Mouse (Mus musculus) left cerebral cortex, adult 8-10 months (tissue): Measurements from ENCODE around the gene Pdss2. TPM values are rescaled to one million over a fixed set of nuclear protein-coding genes. Genes with fewer than 3 reads are reported as not detected.
"Not testable (repeated sequence)": the region's sequence is repeated elsewhere in the genome, so short reads cannot be mapped to it uniquely, and the experiment has no call there.

Source experiments
- DNase-seq, 2 experiments: peaks; one replicate each; pipeline ENCODE4 v3.0.0; 2022; ENCODE audit warnings: low spot score in 2 of 2
- total RNA-seq, 4 experiments: library from RNA; stranded (reverse); gene quantifications; 2 replicates each; pipeline ENCODE4 v1.2.4; 2022

The Pdss2 gene
- total RNA-seq, 4 experiments from 2014 or later, result 17.9 to 23.9 (median 19.2) TPM

DNA sequence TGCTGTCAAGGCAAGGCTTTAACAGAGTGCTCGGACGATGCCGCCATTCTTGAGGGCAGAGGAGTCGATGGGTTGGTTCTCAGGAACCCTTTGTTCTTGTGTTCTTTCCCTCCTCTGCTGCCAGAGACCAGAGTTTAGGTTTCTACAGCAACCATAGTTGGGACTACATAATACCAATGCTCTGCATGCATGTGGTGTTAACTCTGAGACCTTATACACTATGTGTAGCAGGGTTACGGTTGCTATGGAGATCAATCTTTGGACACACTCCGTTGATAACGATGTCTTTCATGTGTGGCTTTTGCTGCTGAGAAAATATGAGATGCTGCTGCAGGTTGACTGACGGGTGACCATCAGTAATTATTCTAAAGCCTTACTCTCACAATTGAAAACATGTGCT lies 20.9 kb downstream of the Pdss2 start:
- DNase-seq, result no peak

DNA sequence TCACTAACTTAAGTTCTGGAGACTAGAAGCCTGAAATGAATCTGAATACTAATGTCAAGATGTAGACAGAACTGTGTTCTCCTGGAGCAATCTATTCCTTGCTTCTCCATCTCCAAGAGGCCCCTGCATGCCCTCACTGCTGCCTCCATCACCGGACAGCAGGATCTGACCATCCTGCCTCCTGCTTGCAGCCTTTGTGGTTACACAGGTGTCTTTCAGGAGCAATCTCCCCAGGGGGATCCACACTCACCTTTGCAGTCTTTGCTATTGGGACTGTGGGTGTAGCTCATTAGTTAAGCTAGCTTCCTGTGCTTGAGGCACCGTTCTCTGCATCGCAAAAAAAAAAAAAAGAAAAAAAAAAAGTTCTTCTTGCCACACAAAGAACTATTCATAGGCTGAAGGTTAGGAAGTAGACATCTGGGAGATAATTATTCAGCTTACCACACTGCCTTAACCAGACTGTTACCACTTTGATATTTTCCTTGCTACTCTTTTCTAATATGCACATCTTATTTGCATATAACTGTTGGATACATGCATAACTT lies 23.0 kb downstream of the Pdss2 start:
- DNase-seq, result no peak

GRCm38 (mm10) chr10:43245461-43246200 lies 24.3 kb downstream of the Pdss2 start:
- no peak for DNase-seq

DNA sequence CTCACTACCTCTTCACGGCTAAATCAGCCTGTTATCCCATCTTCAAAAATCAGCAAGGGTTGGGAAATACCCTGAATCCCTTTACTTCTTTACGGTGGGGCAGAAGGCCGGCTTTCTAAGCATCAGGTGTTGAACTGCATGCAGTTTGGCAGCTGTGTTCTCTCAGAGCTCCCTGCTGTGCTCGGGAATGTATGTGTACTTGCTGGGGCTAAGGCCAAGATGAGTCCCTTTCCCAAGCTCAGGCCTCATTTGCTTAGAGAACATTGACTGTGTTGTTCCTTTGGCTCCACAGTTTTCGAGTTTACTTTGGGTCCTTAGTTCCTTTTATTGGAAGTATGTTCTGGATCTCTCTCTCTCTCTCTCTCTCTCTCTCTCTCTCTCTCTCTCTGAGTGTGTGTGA lies 26.7 kb downstream of the Pdss2 start:
- DNase-seq, result no peak

DNA sequence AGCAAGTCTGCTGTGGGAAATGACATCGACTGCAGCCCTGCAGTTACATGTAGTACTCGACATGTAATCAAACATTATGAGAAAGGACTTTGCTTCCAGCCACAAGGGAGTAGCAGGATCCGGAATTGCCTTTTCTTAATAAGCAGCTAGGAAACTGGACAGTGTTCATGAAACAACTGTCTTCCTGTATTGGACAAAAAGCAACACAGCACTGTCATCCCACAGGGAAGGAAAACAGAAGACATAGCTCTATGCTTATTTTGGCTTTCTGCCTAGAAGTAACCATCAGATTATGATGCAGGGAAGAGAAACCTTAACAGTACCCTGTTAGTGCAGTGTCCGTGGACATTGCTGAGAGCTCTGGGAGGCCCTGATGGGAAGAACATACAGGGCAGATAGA lies 31.0 kb downstream of the Pdss2 start:
- DNase-seq, result no peak

DNA sequence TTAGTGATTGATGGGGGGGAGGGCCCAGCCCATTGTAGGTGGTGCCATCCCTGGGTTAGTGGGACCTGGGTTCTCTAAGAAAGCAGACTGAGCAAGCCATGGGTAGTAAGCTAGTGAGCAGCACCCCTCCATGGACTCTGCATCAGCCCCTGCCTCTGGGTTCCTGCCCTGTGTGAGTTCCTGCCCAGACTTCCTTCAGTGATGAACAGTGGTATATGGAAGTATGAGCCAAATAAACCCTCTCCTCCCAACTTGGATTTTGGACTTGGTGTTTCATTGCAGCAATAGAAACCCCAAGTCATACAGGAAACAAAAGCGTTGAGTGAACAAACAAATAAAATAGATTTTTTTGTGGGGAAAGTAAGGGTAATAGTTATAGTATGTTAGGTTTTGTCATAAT lies 35.7 kb downstream of the Pdss2 start:
- not testable (repeated sequence) for DNase-seq

DNA sequence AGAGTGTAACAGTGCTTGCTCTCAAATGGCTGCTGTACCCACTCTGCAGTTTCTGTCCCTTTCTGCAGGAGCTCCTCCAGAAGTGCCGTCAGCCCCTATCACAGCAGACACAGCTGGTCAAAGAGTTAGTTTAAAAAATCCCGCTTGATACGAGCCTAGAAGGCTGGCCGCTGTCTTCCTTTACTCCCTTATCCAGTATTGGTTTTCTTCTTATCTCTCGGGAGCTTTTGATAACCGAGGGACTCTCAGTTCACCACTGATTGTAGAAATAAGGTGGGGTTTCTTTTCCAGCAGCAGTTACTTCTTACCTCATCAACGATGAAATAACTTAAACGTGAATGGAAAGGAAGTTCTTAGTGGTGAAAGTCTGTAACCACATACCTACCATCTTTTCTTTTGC lies 36.2 kb downstream of the Pdss2 start:
- not testable (repeated sequence) for DNase-seq

GRCm38 (mm10) chr10:43271318-43271717 lies 50.0 kb downstream of the Pdss2 start:
- DNase-seq, result no peak

GRCm38 (mm10) chr10:43272381-43272780 lies 51.1 kb downstream of the Pdss2 start:
- no peak for DNase-seq

DNA sequence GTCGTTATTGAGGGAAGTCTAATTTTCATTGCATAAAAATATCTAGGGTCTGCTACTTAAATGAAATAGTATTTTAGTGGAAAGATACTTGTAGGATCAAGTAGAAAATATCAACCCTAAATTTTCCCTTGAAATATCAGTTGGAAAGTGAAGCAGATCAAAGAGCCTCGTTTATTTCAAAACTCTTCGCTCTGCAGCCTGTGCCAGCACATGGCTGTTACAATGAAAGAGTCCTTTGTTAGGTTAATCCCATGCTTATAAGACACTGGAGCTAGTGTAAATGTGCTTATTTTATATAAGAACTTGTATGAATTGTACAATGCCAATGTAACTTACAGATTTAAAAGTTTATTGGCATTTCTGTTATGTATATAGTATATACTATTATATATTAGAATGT lies 51.8 kb downstream of the Pdss2 start:
- no peak for DNase-seq

DNA sequence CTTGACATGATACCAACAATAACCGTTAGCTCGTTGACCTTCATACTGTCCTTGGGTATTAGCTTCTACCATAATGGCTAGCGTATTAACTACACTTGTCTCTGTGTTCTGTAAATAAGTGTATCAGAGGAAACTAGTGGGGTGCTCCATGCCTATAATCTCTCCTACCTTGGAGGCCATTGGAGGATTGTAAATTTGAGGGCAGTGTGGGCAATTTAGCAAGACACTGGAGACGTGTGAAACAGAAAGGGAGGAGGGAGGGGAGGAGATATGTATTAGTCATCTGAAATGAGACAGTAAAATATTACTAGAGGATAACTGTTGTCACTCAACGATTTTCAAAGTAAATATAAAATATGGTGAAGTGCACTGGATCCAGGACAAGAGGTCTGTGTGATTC lies 54.2 kb downstream of the Pdss2 start:
- DNase-seq, result no peak

DNA sequence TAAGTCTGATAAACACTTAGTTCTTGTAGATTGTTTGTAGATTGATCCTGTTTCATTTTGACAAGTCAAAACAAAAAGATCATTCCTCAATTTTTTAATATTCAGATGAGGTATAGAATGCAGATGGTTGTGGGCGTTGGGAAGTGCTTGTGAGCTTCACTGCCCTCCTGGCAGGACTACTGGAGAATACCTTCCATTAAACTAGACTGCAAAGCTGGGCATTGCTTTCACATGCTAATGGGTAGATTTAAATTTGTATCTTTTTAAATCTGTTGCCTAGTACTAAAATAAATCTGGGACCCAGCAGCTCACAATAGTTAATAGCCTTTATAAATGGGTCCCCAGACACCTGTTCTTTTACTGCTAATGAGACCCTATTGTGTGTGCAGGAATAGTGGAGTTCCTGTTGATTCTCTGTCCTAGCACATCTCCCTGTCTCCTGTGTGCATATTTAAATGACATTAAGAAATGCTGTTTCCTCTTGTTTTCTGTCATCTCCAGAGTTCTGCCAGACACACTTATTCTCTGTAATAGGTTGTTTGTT lies 54.9 kb downstream of the Pdss2 start:
- no peak for DNase-seq

DNA sequence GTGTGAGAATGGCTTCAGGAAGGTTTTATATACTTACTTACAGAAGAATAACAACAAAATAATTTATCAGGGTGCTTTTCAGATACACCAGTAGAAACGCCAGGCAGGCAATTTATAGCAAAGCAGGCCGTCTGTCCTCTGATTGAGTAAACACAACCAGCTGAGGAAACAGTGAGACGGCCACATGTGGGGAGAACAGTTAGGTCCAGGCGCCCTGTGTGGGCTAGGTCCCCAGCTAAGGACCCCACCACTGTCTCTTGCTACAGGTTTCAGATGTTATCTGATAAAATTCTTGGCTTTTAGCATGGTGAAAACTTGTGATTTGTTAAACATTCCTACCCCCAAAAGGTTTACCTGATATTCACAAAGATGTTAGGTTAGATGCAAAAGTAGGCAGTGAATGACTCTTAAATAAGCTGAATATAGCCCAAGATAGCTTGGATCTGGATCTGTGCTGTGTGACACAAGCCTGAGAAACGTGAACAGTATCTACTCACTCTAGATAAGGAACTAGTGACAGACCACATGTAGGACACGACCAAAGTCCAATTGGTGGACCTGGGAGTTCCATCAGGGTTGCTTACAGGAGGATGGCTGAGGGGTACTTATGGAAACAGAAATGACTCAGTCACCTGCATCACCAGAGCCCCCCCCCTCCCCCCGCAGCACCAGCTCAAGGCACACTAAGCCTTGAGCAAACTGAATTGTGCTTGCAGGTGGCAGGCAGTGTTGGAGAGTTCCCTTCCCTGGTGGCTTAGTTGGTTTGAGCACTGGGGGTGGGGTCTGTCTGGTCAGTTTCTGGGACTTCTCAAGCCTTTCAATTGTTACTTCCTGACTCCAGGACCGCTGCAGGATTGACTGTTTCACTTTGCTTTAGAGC lies 56.2 kb downstream of the Pdss2 start:
- DNase-seq, result no peak

GRCm38 (mm10) chr10:43279637-43280288 lies 58.5 kb downstream of the Pdss2 start:
- no peak for DNase-seq

DNA sequence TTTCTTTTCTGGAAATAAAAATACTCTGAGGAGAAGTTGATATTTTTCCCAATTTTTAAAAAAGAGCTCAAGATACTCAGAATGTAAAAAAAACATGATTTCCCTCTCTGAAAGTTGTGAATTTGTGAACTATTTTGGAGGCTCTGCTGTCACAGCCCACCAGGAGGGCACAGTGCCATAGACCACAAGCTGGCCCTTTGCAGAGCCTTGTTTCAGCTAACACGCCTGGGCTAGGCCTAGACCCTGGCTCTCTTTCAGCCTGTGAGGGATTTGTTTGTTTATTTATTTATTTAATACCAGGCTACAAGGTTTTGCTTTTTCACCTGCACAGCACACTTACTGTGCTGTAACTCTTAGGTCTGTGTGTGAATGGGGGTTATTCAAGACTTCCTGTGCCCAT lies 64.3 kb downstream of the Pdss2 start:
- DNase-seq, result no peak

- no peak for DNase-seq
These were observed 69.4 kb downstream of the Pdss2 start for GRCm38 (mm10) chr10:43290638-43291230.

- DNase-seq, result no peak
These were observed 70.0 kb downstream of the Pdss2 start for GRCm38 (mm10) chr10:43291333-43291736.

DNA sequence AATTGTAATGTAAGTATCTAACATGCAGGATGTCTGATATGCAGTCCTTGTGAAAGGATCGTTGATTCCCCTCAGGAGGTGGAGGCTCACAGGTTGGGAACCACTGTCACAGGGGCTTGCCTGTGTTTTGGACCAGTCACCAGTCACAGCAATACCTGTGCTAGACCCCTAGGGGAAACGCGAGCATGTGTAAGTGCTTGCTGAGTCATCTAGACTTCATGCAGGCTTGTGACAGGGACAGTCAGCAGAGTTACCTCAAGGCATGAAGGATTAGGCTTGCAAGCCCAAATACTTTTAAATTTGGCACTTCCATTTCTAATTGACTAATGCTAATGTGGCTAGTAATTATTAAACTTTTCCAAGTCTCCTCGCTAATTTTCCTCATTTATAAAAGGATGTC lies 71.2 kb downstream of the Pdss2 start:
- no peak for DNase-seq

DNA sequence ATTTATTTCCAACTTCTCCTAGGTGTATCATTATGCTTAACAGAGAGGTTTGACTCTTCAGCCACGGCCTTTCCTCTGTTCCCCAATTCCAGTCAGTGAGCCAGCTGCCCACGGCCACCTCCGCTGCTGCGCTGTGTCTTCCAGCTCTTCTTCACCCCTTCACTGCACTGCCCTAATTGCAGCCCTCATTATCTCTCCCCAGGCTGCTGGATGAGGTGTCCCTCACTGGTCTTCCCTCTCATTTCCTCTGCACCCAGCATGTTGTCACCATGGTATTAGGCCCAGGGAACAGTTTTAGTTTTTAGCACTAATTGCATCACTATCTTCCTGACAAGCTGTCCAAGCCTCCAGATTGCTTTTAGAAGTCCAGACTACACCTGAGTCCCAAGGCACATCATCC lies 73.0 kb downstream of the Pdss2 start:
- DNase-seq, result no peak

- no peak for DNase-seq
These were observed 87.0 kb downstream of the Pdss2 start for GRCm38 (mm10) chr10:43308105-43308810.
